Mouse (Mus musculus): ENCODE results near the gene Jade2. TPM values are rescaled to one million over a fixed set of nuclear protein-coding genes. Genes with fewer than 3 reads are reported as not detected.

The Jade2 gene
- 0.56 and 0.68 TPM in 2 replicates for polyA plus RNA-seq (2015; fragmentation: Nextera tagmentation; extraction: Ambion mirVana)

- Histone ChIP-seq H3K4me1 (peaks cover 27% of the 10 kb centered on the region), H3K27me3 (replicated peaks) (peaks cover 17% of the 10 kb centered on the region), H3K36me3 (replicated peaks) (no peaks in the 10 kb centered on the region), H3K4me2 (peak within 1 kb of the TSS; percentile 100), H3K9me3 (no peaks in the 10 kb centered on the region), H3K27ac (peak within 1 kb of the TSS; percentile 60), H3K4me3 (peak within 1 kb of the TSS; percentile 69), H3K9ac (peak within 1 kb of the TSS; percentile 68)
- no peak for ATAC-seq (replicated peaks)
- under 1% methylated on average over 44 of the region's 47 CpGs for WGBS
These were observed at the start of gene Jade2 for GRCm38 (mm10) chr11:51857081-51857671. TSS of gene Jade2 (minus strand) at chr11:51857653.

DNA sequence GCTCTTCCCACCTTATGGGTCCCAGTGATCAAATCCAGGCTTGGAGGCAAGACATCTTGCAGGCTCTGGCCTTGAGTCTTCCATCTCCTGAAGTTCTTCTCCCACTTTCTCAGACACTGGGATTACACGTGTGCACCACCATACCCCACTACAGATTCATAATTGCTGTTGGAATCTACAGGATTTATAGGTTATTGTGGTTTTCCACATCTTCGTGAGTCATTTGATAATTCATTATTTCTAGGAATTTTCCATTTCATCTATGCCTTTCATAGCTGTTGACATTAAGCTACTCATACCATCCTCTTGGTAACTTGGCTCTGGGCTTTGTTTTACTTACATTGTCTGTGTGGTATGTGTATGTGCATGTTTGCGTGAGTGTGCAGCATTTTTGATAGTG, 46.8 kb upstream of the Jade2 start:
- no peak overlapping the region for H3K9ac ChIP-seq
- H3K4me1 ChIP-seq, result no peaks in the 10 kb centered on the region
- no peak overlapping the region for H3K27ac ChIP-seq
- no peak for ATAC-seq (replicated peaks)
- no peaks in the 10 kb centered on the region for H3K9me3 ChIP-seq
- WGBS, result 93% methylated on average over 3 of the region's 3 CpGs
- H3K4me3 ChIP-seq, result no peak overlapping the region
- H3K27me3 ChIP-seq (replicated peaks), result no peaks in the 10 kb centered on the region
- H3K4me2 ChIP-seq, result no peak overlapping the region
- H3K36me3 ChIP-seq (replicated peaks), result no peaks in the 10 kb centered on the region

DNA sequence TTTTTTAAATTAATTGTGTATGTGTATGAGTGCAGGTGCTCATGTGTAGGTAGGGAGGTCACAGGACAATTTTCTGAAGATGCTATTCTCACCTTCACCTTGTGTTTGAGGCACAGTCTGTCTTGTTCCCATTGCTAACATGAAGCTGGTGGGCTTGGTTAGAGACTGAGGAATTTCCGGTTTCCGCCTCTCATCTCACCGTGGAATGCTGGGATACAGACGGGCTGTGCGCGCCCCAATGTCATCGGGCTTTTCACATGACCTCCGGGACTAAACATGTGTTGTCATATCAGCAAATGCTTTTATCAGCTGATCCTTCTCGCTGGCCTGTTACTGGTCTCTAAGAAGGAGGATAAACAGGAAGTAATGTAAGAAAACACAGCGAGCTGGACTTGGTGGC, 42.2 kb upstream of the Jade2 start:
- Histone ChIP-seq H3K27ac (no peak overlapping the region), H3K4me1 (no peaks in the 10 kb centered on the region), H3K9me3 (no peaks in the 10 kb centered on the region), H3K36me3 (replicated peaks) (no peaks in the 10 kb centered on the region), H3K9ac (no peak overlapping the region), H3K4me2 (no peak overlapping the region), H3K27me3 (replicated peaks) (no peaks in the 10 kb centered on the region), H3K4me3 (no peak overlapping the region)
- WGBS, result 93% methylated on average over 10 of the region's 10 CpGs
- ATAC-seq (replicated peaks), result no peak

DNA sequence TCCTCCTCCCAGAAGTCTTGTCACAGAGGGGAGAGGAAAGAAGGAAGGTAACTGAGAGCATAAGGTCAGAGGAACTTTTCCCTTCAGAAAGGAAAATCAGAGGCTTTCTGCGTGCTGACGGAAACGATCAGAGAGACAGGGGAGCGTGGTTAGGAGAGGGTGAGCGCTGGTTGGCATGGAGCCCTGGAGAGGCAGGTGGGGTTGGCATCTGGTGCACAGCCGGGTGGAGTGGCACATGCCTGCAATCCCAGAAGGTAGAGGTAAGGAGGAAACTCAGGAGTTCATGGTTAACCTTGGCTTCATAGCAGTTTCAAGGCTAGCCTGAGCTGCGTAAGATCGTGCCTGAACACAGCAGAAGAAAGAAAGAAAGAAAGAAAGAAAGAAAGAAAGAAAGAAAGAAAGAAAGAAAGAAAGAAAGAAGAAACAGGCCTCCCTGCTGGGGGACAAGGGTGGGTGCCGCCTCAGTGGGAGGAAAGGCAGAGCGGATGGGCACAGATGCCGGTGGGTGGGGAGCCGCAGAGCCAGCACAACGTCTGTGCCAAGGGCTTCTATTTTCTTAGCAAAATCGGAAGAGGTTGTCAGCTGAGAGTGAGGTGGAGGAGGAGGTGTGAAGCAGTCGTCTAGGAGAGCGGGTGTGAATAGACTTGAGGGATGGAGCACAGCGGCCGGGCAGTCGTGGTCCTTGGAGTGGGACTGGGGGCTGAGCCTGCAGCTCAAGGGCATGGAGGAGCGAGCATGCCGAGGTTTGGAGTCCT, 41.0 kb upstream of the Jade2 start:
- no peaks in the 10 kb centered on the region for H3K9me3 ChIP-seq
- no peak overlapping the region for H3K4me2 ChIP-seq
- no peak overlapping the region for H3K4me3 ChIP-seq
- ATAC-seq (replicated peaks), result no peak
- H3K36me3 ChIP-seq (replicated peaks), result no peaks in the 10 kb centered on the region
- no peak overlapping the region for H3K9ac ChIP-seq
- H3K27ac ChIP-seq, result no peak overlapping the region
- H3K4me1 ChIP-seq, result no peaks in the 10 kb centered on the region
- 75% methylated on average over 21 of the region's 21 CpGs for WGBS
- no peaks in the 10 kb centered on the region for H3K27me3 ChIP-seq (replicated peaks)

DNA sequence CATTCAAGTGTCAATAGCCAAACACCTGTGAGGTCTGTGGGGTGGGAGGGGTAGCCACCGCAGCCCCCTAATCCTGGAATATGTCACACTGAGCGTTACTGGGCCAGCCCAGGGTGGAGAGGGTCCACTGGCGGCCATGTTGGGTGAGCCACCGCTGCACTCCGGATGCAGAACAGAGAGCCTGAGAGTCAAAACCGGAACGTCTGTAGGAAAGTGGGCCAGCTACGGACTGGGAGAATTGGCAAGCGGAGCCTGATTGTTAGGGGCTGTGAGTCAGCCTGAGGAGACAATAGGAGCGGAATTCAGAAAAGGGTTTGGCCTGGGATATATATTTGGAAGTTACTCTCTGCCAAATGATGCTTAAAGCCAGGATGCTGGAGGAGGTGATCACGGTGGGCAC, 39.9 kb upstream of the Jade2 start:
- Histone ChIP-seq H3K27me3 (replicated peaks) (no peaks in the 10 kb centered on the region), H3K9me3 (no peaks in the 10 kb centered on the region), H3K9ac (no peak overlapping the region), H3K4me2 (no peak overlapping the region), H3K27ac (no peak overlapping the region), H3K4me1 (no peaks in the 10 kb centered on the region), H3K36me3 (replicated peaks) (no peaks in the 10 kb centered on the region), H3K4me3 (no peak overlapping the region)
- ATAC-seq (replicated peaks), result no peak
- 86% methylated on average over 11 of the region's 11 CpGs for WGBS

DNA sequence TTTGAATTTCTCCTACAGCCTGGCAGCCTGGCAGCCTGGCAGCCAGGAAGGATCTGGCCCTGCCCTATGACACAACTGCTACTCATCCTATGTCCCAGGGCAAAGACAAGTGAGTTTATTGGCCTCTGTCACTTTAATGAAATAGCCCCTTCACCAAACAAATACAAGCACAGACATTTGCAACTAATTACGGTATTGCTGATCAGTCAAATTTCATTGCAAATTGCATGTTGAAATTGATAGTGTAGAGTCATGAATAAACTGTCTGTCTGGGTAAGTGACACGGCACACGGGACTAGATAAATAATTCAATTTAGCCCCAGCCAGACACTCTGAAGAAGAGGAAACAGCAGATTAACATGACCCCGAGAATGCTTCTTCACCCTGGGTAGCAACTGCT, 38.6 kb upstream of the Jade2 start:
- Histone ChIP-seq H3K4me2 (no peak overlapping the region), H3K9ac (no peak overlapping the region), H3K4me1 (no peaks in the 10 kb centered on the region), H3K9me3 (no peaks in the 10 kb centered on the region), H3K4me3 (no peak overlapping the region), H3K27ac (no peak overlapping the region), H3K27me3 (replicated peaks) (no peaks in the 10 kb centered on the region), H3K36me3 (replicated peaks) (no peaks in the 10 kb centered on the region)
- ATAC-seq (replicated peaks), result no peak
- WGBS, result 35% methylated on average over 4 of the region's 4 CpGs

GRCm38 (mm10) chr11:51885681-51886080, 28.2 kb upstream of the Jade2 start:
- H3K4me2 ChIP-seq, result no peak overlapping the region
- 85% methylated on average over 6 of the region's 6 CpGs for WGBS
- H3K27ac ChIP-seq, result no peak overlapping the region
- no peak overlapping the region for H3K4me3 ChIP-seq
- no peak overlapping the region for H3K9ac ChIP-seq
- no peaks in the 10 kb centered on the region for H3K9me3 ChIP-seq
- no peaks in the 10 kb centered on the region for H3K36me3 ChIP-seq (replicated peaks)
- ATAC-seq (replicated peaks), result no peak
- H3K27me3 ChIP-seq (replicated peaks), result no peaks in the 10 kb centered on the region
- H3K4me1 ChIP-seq, result no peaks in the 10 kb centered on the region

DNA sequence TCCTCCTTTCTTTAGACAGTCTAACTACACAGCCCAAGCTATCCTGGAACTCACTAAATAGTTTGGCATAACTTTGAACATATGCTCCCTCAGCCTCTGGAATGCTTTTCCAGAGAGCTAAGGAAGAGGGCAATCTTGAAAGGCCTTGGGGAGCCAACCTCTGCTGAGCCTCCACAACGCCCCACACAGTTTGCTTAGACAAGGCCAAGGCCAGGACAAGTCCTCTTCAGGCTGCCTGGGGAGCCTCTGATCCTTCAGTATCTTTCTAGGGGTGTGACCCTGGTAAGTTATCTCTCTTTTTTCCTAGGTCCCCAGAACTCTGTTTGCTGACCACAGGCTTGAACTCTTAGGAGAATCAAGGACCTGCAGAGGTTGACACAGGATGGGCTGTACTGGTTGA, 26.6 kb upstream of the Jade2 start:
- Histone ChIP-seq H3K9me3 (no peaks in the 10 kb centered on the region), H3K4me3 (no peak overlapping the region), H3K36me3 (replicated peaks) (no peaks in the 10 kb centered on the region), H3K4me2 (no peak overlapping the region), H3K27me3 (replicated peaks) (no peaks in the 10 kb centered on the region), H3K4me1 (no peaks in the 10 kb centered on the region), H3K9ac (no peak overlapping the region), H3K27ac (no peak overlapping the region)
- ATAC-seq (replicated peaks), result no peak
- 69% methylated on average over 1 of the region's 1 CpGs for WGBS

DNA sequence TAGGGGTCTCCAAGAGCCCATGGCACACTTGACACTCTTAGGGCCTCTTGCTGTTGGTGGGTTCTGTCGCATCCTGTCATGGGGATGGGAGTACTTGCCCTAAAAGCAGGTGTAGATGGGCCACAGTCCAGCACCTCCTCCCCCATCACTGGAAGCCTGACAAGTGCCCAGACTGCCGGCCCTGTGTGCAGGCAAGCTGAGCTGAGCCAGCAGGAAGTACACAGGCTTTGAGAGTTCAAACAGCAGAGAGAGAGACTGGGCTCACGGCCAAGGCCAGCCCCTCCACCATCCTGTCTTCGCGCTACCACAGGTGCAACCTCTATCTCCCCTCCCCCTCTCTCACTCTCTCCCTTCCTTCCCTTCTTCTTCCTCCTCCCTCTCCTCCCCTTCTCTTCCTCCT, 26.2 kb upstream of the Jade2 start:
- Histone ChIP-seq H3K4me2 (no peak overlapping the region), H3K9ac (no peak overlapping the region), H3K4me1 (no peaks in the 10 kb centered on the region), H3K27ac (no peak overlapping the region), H3K27me3 (replicated peaks) (no peaks in the 10 kb centered on the region), H3K9me3 (no peaks in the 10 kb centered on the region), H3K4me3 (no peak overlapping the region), H3K36me3 (replicated peaks) (no peaks in the 10 kb centered on the region)
- no peak for ATAC-seq (replicated peaks)
- WGBS, result 52% methylated on average over 5 of the region's 5 CpGs

DNA sequence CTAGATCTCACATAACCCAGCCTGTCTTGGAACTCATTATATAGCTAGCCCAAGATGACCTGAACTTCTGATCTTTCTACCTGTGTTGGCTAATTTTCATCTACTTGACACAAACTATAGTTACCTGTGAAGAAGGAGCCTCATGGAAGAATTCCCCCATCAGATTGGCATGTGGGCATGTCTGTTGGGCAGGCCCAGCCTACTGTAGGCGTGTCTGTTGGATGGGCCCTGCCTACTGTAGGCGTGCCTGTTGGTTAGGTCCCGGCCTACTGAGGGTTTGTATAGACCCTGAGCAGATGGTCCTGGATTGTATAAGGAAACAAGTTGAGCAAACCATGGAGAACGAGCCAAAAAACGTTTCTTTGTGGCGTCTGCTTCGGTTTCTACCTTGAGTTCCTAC, 24.3 kb upstream of the Jade2 start:
- Histone ChIP-seq H3K36me3 (replicated peaks) (no peaks in the 10 kb centered on the region), H3K4me2 (no peak overlapping the region), H3K4me1 (no peaks in the 10 kb centered on the region), H3K27me3 (replicated peaks) (no peaks in the 10 kb centered on the region), H3K27ac (no peak overlapping the region), H3K9ac (no peak overlapping the region), H3K9me3 (no peaks in the 10 kb centered on the region), H3K4me3 (no peak overlapping the region)
- WGBS, result 83% methylated on average over 7 of the region's 7 CpGs
- ATAC-seq (replicated peaks), result no peak

DNA sequence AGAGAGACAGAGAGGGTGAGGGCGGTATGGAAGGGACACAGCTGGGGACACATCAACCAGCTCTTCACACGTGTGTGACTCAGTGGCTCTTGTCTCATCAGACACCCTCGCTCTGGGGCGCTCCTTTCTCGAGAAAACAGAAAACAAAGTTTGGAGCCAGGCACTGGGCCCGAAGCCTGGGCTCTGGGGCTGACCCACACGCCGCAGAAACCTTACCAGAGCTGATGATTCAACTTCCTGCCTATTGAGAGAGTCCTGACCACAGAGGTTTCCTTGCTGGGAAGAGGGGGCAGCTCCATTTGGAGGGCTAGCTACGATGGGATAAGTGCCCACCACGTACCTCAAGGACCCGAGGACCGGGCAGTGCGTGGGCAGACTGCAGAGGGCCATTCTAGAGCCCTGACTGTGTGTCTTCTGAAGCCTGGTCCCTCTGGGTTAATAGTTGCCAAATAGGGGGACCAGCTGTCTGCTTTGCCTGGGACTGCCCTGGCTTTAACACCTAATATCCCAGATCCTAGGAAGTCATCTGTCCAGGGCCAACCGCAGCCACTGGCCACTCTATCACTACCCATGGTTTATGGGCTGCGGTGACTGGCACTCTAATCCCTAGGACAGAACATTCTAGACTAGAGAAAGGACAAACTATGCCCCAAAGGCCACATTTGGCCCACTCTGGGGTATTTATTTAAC, 23.7 kb upstream of the Jade2 start:
- 90% methylated on average over 15 of the region's 15 CpGs for WGBS
- Histone ChIP-seq H3K27ac (no peak overlapping the region), H3K9ac (no peak overlapping the region), H3K4me2 (no peak overlapping the region), H3K36me3 (replicated peaks) (no peaks in the 10 kb centered on the region), H3K4me3 (no peak overlapping the region), H3K9me3 (no peaks in the 10 kb centered on the region), H3K27me3 (replicated peaks) (no peaks in the 10 kb centered on the region), H3K4me1 (no peaks in the 10 kb centered on the region)
- ATAC-seq (replicated peaks), result no peak

GRCm38 (mm10) chr11:51876943-51877344, 19.5 kb upstream of the Jade2 start:
- no peak overlapping the region for H3K4me2 ChIP-seq
- WGBS, result 84% methylated on average over 4 of the region's 4 CpGs
- ATAC-seq (replicated peaks), result no peak
- no peaks in the 10 kb centered on the region for H3K27me3 ChIP-seq (replicated peaks)
- H3K36me3 ChIP-seq (replicated peaks), result no peaks in the 10 kb centered on the region
- no peak overlapping the region for H3K27ac ChIP-seq
- H3K9me3 ChIP-seq, result no peaks in the 10 kb centered on the region
- H3K4me1 ChIP-seq, result no peaks in the 10 kb centered on the region
- H3K9ac ChIP-seq, result no peak overlapping the region
- H3K4me3 ChIP-seq, result no peak overlapping the region

DNA sequence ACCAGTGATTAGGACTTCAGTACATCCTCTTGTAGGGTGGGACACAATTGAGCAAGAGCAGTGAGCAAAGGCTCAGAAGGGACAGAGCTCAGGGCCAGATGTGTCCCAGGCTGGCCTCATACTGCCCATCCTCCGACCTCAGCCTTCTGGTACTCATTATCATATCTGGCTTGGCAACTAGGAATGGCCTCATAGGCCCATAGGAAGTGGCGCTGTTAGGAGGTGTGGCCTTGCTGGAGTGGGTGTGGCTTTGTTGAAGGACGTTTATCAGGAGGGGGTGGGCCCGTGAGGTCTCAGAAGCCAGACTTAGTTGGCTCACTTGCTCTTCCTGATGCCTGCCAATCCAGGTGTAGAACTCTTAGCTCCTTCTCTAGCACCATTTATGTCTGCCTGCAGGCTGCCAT, 18.3 kb upstream of the Jade2 start:
- WGBS, result 24% methylated on average over 4 of the region's 4 CpGs
- ATAC-seq (replicated peaks), result no peak

More for the DNA sequence above, 18.3 kb upstream of the Jade2 start:
- no peaks in the 10 kb centered on the region for H3K9me3 ChIP-seq
- H3K27ac ChIP-seq, result no peak overlapping the region
- H3K4me1 ChIP-seq, result no peaks in the 10 kb centered on the region
- no peak overlapping the region for H3K9ac ChIP-seq
- H3K4me2 ChIP-seq, result no peak overlapping the region
- no peak overlapping the region for H3K4me3 ChIP-seq
- no peaks in the 10 kb centered on the region for H3K36me3 ChIP-seq (replicated peaks)
- H3K27me3 ChIP-seq (replicated peaks), result no peaks in the 10 kb centered on the region
